Mouse (Mus musculus) heart, adult 18-20 months (tissue): ENCODE results near the gene Glra4. TPM values are rescaled to one million over a fixed set of nuclear protein-coding genes. Genes with fewer than 3 reads are reported as not detected.
A peak's percentile ranks its signal among the peaks of the same experiment; 100 is the strongest.
"Not testable (repeated sequence)": the region's sequence is repeated elsewhere in the genome, so short reads cannot be mapped to it uniquely, and the experiment has no call there.

Source experiments
- DNase-seq, 2 experiments: peaks; one replicate each; pipeline ENCODE4 v3.0.0; 2021 to 2022; ENCODE audit warnings: mixed read lengths in 1 of 2
- total RNA-seq, 2 experiments: library from RNA; stranded (reverse); gene quantifications; 2 replicates each; pipeline ENCODE4 v1.2.3; 2021

Glra4 gene
- total RNA-seq, 2 experiments from 2014 or later = not detected

DNA sequence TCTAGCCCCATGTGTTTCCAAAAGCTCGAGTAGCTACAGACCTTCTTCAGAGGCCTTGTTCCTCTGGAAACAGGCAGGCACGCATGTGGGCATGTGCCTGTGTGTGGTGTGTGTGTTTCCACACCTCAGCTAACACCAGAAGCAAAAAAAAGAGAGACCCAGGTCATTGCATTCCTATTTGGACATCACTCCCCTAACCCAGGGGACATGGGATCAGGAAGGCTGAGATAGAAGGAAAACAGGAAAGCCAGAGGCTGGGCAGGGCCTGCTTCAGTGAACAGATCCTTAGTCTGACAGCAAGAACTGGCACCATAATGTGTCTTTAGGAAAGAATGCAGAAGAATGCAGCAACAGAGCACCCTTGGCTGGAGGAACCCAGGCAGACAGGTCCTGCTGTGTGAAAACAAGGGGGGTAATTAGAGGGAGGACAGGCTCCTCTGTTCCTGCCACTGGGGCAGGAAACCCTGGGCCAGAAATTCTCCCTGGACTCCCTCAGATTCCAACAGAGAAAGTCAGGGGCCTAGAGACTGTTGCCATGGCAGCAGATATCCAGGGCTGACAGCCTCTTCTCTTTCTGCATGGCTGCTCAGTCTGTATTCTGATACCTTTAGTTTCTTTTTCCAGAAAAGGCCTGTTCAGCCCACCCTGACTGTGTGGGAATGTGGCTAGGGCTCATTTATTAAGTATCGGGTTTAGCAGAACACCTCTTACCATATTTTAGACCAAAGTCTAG lies 65.0 kb downstream of the Glra4 start:
- not testable (repeated sequence) for DNase-seq

DNA sequence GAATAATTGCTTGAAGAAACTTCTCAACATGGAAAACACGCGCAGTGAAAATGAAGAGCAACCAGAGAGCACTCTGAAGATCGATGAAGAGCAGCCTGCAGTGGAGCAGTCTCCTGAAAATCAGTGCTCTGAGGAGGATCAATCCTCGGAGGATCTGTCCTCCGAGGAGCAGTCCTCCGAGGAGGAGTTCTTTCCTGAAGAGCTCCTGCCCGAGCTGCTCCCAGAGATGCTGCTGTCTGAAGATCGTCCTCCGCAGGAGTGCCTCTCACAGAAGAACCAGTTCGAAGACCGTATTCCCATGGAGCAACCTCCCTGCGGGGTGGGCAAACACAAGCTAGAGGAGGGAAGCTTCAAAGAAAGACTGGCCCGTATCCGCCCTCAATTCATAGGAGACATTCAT lies 71.2 kb downstream of the Glra4 start:
- DNase-seq = peak; percentile 0 to 4

GRCm38 (mm10) chrX:136708168-136708681 lies 71.7 kb downstream of the Glra4 start:
- DNase-seq = peak; percentile 16 to 51

Other genes with a start within 250 kb of the Glra4 start
- gene Kir3dl2, start 236.1 kb downstream of the Glra4 start, total RNA-seq = not detected
- gene Tceal3, start 189.3 kb downstream of the Glra4 start, total RNA-seq = 1 to 10 TPM; 1.0 to 2.0 TPM
- gene Tceal1, start 72.2 kb downstream of the Glra4 start, total RNA-seq = 1 to 10 TPM; 4.2 to 4.4 TPM
- 10 to 100 TPM; 74.8 to 92.7 TPM for gene Morf4l2, start 36.5 kb downstream of the Glra4 start, total RNA-seq
- gene Plp1, start 42.5 kb upstream of the Glra4 start, total RNA-seq = 1 to 10 TPM; 2.5 to 3.3 TPM
- under 1 TPM; 0.10 to 0.25 TPM for gene Rab9b, start 88.6 kb upstream of the Glra4 start, total RNA-seq
- gene H2bfm, start 147.2 kb upstream of the Glra4 start, total RNA-seq = not detected
- gene Tmsb15b2, start 195.4 kb upstream of the Glra4 start, total RNA-seq = 1 to 10 TPM in 1 of 2 experiments, under 1 TPM in 1; 0.92 to 1.2 TPM
- gene Tmsb15l, start 196.7 kb upstream of the Glra4 start, total RNA-seq = not detected
- not detected for gene Tmsb15b1, start 196.7 kb upstream of the Glra4 start, total RNA-seq
- gene Zcchc18, start 213.0 kb upstream of the Glra4 start, total RNA-seq = under 1 TPM in 1 of 2 experiments, not detected in 1; 0.46 TPM